Comparison of ENCODE assay signal across 9 mouse cellular contexts in genomic region chrX:112903631-112904410, GRCm38 (mm10).
DNase-seq lines count a peak whose midpoint lies in the region; ATAC-seq and TF ChIP-seq lines count a peak whose summit lies in the region.
"Had no signal": no experiment of that assay in that cellular context is flagged by ENCODE, and none has a peak within 500 bp of the region (broad histone marks: within the 10 kb centered on the region; RNA-seq: fewer than 3 reads in every experiment).

No protein-coding gene starts in this region.

- no peak for ATAC-seq in hindbrain, postnatal 0 days
- ATAC-seq in hindbrain, embryonic 12.5 days (ENCODE audit: low FRiP score), result no peak
- ATAC-seq in midbrain, embryonic 14.5 days (ENCODE audit: low FRiP score, low TSS enrichment), result no peak
- ATAC-seq in midbrain, embryonic 16.5 days, result no peak
- no peak for ATAC-seq in stomach, postnatal 0 days (ENCODE audit: low FRiP score, low TSS enrichment)

- no peak overlapping the region for H3K4me2 ChIP-seq in hindbrain, postnatal 0 days (ENCODE audit: low read depth, low read length)
- H3K4me2 ChIP-seq in hindbrain, embryonic 12.5 days (replicated peaks), result no peak overlapping the region
- no peak overlapping the region for H3K4me2 ChIP-seq in midbrain, embryonic 14.5 days (ENCODE audit: low read length)
- H3K4me2 ChIP-seq in midbrain, embryonic 16.5 days (ENCODE audit: low read length), result no peak overlapping the region
- H3K4me2 ChIP-seq in stomach, postnatal 0 days (replicated peaks; ENCODE audit: low read depth), result no peak overlapping the region

- no peaks in the 10 kb centered on the region for H3K36me3 ChIP-seq in hindbrain, postnatal 0 days (ENCODE audit: insufficient read depth, low read length)
- no peaks in the 10 kb centered on the region for H3K36me3 ChIP-seq in hindbrain, embryonic 12.5 days
- no peaks in the 10 kb centered on the region for H3K36me3 ChIP-seq in midbrain, embryonic 14.5 days (ENCODE audit: control insufficient read depth, insufficient read depth, low read length)
- H3K36me3 ChIP-seq in midbrain, embryonic 16.5 days (ENCODE audit: control insufficient read depth, insufficient read depth, low read length), result no peaks in the 10 kb centered on the region
- H3K36me3 ChIP-seq in stomach, postnatal 0 days (ENCODE audit: control insufficient read depth, insufficient read depth, low read length), result no peaks in the 10 kb centered on the region

- no peaks in the 10 kb centered on the region for H3K4me1 ChIP-seq in hindbrain, postnatal 0 days (ENCODE audit: insufficient read depth, low read length)
- H3K4me1 ChIP-seq in hindbrain, embryonic 12.5 days, result no peaks in the 10 kb centered on the region
- no peaks in the 10 kb centered on the region for H3K4me1 ChIP-seq in midbrain, embryonic 14.5 days (ENCODE audit: control insufficient read depth, insufficient read depth, low read length)
- no peaks in the 10 kb centered on the region for H3K4me1 ChIP-seq in midbrain, embryonic 16.5 days (ENCODE audit: control insufficient read depth, insufficient read depth, low read length)
- no peaks in the 10 kb centered on the region for H3K4me1 ChIP-seq in stomach, postnatal 0 days (replicated peaks; ENCODE audit: control insufficient read depth, insufficient read depth)

- H3K9ac ChIP-seq in hindbrain, postnatal 0 days (replicated peaks; ENCODE audit: low read length), result no peak overlapping the region
- H3K9ac ChIP-seq in hindbrain, embryonic 12.5 days, result no peak overlapping the region
- H3K9ac ChIP-seq in midbrain, embryonic 14.5 days (replicated peaks; ENCODE audit: low read length), result no peak overlapping the region
- H3K9ac ChIP-seq in midbrain, embryonic 16.5 days (ENCODE audit: low read depth, low read length), result no peak overlapping the region
- no peak overlapping the region for H3K9ac ChIP-seq in stomach, postnatal 0 days (ENCODE audit: low read length)

- H3K9me3 ChIP-seq in hindbrain, postnatal 0 days (ENCODE audit: low read length), result no peaks in the 10 kb centered on the region
- H3K9me3 ChIP-seq in hindbrain, embryonic 12.5 days (replicated peaks), result no peaks in the 10 kb centered on the region
- no peaks in the 10 kb centered on the region for H3K9me3 ChIP-seq in midbrain, embryonic 14.5 days (ENCODE audit: control insufficient read depth, low read length)
- H3K9me3 ChIP-seq in midbrain, embryonic 16.5 days (replicated peaks; ENCODE audit: control insufficient read depth, low read length, poor library complexity, severe bottlenecking), result no peaks in the 10 kb centered on the region
- H3K9me3 ChIP-seq in stomach, postnatal 0 days (ENCODE audit: control insufficient read depth, low read length), result no peaks in the 10 kb centered on the region

- peak; percentile 23 for DNase-seq in hindbrain, postnatal 0 days (ENCODE audit: low spot score)
- DNase-seq in midbrain, embryonic 14.5 days, result peak; percentile 49
- peak; percentile 2 for DNase-seq in c-Kit-positive CD71-positive TER-119-negative erythroid progenitor cells, embryonic 14.5 days (ENCODE audit: low read depth)
- no peak for DNase-seq in stomach, postnatal 0 days (ENCODE audit: low spot score)
- no peak for DNase-seq in frontal cortex, postnatal 14 days (ENCODE audit: low spot score in 2 of 2)
- DNase-seq: kidney, postnatal 36 days had no signal

- no peaks in the 10 kb centered on the region for H3K27me3 ChIP-seq in hindbrain, postnatal 0 days (ENCODE audit: insufficient read depth, low read length)
- no peaks in the 10 kb centered on the region for H3K27me3 ChIP-seq in hindbrain, embryonic 12.5 days
- no peaks in the 10 kb centered on the region for H3K27me3 ChIP-seq in midbrain, embryonic 14.5 days (ENCODE audit: control insufficient read depth, insufficient read depth, low read length)
- no peaks in the 10 kb centered on the region for H3K27me3 ChIP-seq in midbrain, embryonic 16.5 days (ENCODE audit: control insufficient read depth, insufficient read depth, low read depth, low read length)
- no peaks in the 10 kb centered on the region for H3K27me3 ChIP-seq in stomach, postnatal 0 days (ENCODE audit: control insufficient read depth, insufficient read depth, low read length)

- H3K4me3 ChIP-seq in hindbrain, postnatal 0 days (ENCODE audit: low read length), result no peak overlapping the region
- H3K4me3 ChIP-seq in hindbrain, embryonic 12.5 days, result no peak overlapping the region
- no peak overlapping the region for H3K4me3 ChIP-seq in midbrain, embryonic 14.5 days (replicated peaks; ENCODE audit: low read depth, low read length)
- H3K4me3 ChIP-seq in midbrain, embryonic 16.5 days (ENCODE audit: low read depth, low read length), result no peak overlapping the region
- no peak overlapping the region for H3K4me3 ChIP-seq in stomach, postnatal 0 days (ENCODE audit: low read depth, low read length)

- peak; percentile 63 for TF ChIP-seq CTCF in hindbrain, postnatal 0 days (IDR thresholded peaks at IDR 0.05; ENCODE audit: low read depth)
- peak; percentile 70 for TF ChIP-seq CTCF in stomach, postnatal 0 days (IDR thresholded peaks at IDR 0.05; ENCODE audit: low read depth)

- no peak for TF ChIP-seq EP300 in stomach, postnatal 0 days (optimal IDR thresholded peaks at IDR 0.05)

- no peak overlapping the region for H3K27ac ChIP-seq in hindbrain, postnatal 0 days
- H3K27ac ChIP-seq in hindbrain, embryonic 12.5 days, result no peak overlapping the region
- H3K27ac ChIP-seq in midbrain, embryonic 14.5 days (replicated peaks; ENCODE audit: low read depth, low read length), result no peak overlapping the region
- H3K27ac ChIP-seq in midbrain, embryonic 16.5 days (ENCODE audit: low read length), result no peak overlapping the region
- no peak overlapping the region for H3K27ac ChIP-seq in stomach, postnatal 0 days (replicated peaks)
- H3K27ac ChIP-seq: macrophage had no signal

- WGBS in hindbrain, postnatal 0 days, result 44% methylated on average over 11 of the region's 11 CpGs
- WGBS in hindbrain, embryonic 12.5 days, result 46% methylated on average over 11 of the region's 11 CpGs
- WGBS in midbrain, embryonic 14.5 days, result 41% methylated on average over 11 of the region's 11 CpGs
- 45% methylated on average over 11 of the region's 11 CpGs for WGBS in midbrain, embryonic 16.5 days
- WGBS in stomach, postnatal 0 days, result 37% methylated on average over 11 of the region's 11 CpGs

Comparison
In these comparisons a context has a peak if more than half of its experiments do, and no peak if none do; other contexts are left out.
1. DNase-seq: peak in hindbrain, postnatal 0 days (single experiment), midbrain, embryonic 14.5 days (single experiment) and c-Kit-positive CD71-positive TER-119-negative erythroid progenitor cells, embryonic 14.5 days (single experiment); none in stomach, postnatal 0 days (single experiment) and frontal cortex, postnatal 14 days (0 of 2).